Mouse (Mus musculus) lung, adult 2 months (tissue): Measurements from ENCODE around the gene Mrpl23. TPM values are rescaled to one million over a fixed set of nuclear protein-coding genes. Genes with fewer than 3 reads are reported as not detected.
A peak's percentile ranks its signal among the peaks of the same experiment; 100 is the strongest.

Source experiments
- DNase-seq: peaks from one replicate; pipeline ENCODE4 v3.0.0; 2022
- H3K4me1 ChIP-seq: fragments of 200-500 bp; 2 replicates; pipeline ENCODE4 v1.6.1; 2011; ENCODE audit warnings: low read length; ENCODE audit not compliant: control insufficient read depth, insufficient read depth
- H3K4me3 ChIP-seq: fragments of 200-500 bp; replicated peaks from 2 replicates; pipeline ENCODE3; 2011; ENCODE audit warnings: low read depth, mild to moderate bottlenecking, control low read depth, low read length; ENCODE audit errors: extremely low read depth
- CTCF ChIP-seq: fragments of 200-500 bp; IDR thresholded peaks from 2 replicates; pipeline ENCODE4 v1.5.1; 2011; ENCODE audit warnings: mild to moderate bottlenecking, low read length, control low read depth; ENCODE audit not compliant: insufficient read depth
- POLR2A ChIP-seq: fragments of 200-500 bp; IDR thresholded peaks from 2 replicates; pipeline ENCODE4 v1.6.1; 2011; ENCODE audit warnings: low read depth, mild to moderate bottlenecking, control low read depth, low read length, borderline replicate concordance; ENCODE audit errors: extremely low read depth
- WGBS: fragments of 180-500 bp; shearing (Covaris S2); methylation state at CpG from one replicate; pipeline ENCODE4 v1.1.7; 2018; 5-methylcytosine and 5-hydroxymethylcytosine counted together
- polyA plus RNA-seq: library from polyadenylated mRNA; depleted of rRNA; stranded (reverse); fragments of >200 nt; gene quantifications from 2 replicates; pipeline ENCODE4 v1.2.3, GENCODE M21; 2012; rRNA removed

The Mrpl23 gene
- polyA plus RNA-seq, 1 experiment: 10.3 TPM

DNA sequence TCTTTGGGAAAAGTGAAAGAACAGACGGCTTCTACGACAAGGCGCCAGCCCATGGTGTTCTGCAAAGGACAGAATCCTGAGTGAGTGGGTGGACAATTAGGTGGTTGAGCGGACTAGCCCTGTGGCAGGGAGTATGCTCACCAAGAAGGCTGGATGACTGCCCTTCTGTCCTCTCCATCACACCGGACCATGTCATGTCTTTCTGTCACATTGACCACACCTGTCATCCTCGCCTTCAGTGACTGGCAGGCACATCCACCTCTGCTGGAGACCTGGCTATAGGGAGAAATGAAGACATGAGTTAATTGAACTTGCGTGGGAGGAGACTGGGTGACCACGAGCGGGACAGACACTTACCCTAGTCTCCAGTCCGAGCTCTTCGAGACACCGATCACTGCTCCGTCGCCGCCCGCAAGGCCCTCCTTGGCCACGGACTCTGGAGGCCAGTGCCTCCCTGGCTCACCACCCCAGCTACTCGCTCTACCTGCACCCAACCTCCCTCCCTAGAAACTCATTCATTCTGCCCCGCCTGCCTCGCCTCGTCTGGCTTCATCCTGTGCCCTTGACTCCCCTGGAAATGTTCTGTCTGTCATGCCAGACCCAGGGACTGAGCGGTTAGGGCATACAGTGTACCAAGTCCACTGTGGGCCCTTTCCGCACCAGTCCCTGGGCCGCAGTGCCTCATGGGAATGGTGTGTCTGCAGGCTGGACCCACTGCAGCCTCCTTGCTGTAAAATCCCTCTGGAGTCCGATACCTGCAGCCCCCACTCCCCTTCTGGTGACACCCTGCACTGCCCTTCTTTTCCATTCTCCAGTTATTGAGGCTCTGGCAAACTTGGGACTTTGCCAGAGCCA is 44.2 kb downstream of the Mrpl23 start:
- WGBS: 74% methylated on average over 25 of the region's 25 CpGs
- TF ChIP-seq CTCF: no peak
- no peak for TF ChIP-seq POLR2A
- DNase-seq: no peak
- Histone ChIP-seq H3K4me3 (no peak overlapping the region), H3K4me1 (no peaks in the 10 kb centered on the region)

DNA sequence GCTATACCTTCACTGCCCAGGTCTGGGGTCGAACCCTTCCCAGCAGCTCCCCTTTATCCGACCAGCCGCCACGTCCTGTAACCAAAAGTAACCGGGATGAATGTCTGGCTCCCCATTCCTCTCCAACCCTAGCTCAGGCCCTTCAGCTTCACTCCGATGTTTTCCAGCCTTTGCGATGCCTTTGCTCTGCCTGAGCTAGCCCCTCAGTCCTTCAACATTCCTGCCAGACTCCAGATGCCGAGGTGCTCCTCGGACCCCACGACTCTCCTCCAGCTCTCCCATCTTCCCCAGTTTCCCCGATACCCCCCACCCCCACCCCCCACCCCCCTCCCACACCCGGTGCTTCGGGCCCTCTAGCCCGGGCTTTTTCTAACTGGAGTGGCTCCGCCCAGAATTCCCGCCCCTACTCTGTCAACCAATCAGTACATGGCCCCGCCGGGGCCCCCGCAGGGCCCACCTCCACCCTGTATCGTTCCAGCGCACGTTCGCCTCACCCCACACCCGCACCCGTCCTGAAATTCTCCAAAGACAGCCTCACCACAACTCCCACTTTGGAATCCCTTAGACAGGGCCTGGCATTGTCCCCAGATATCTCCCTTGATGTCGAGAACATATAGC is 45.4 kb downstream of the Mrpl23 start:
- DNase-seq: no peak
- TF ChIP-seq CTCF: no peak
- H3K4me3 ChIP-seq: no peak overlapping the region
- 48% methylated on average over 26 of the region's 26 CpGs for WGBS
- no peaks in the 10 kb centered on the region for H3K4me1 ChIP-seq

GRCm38 (mm10) chr7:142579069-142579468 is 46.6 kb downstream of the Mrpl23 start:
- TF ChIP-seq CTCF (no peak), POLR2A (no peak)
- H3K4me1 ChIP-seq: no peaks in the 10 kb centered on the region
- DNase-seq: no peak
- no peak overlapping the region for H3K4me3 ChIP-seq
- WGBS: 75% methylated on average over 5 of the region's 5 CpGs

DNA sequence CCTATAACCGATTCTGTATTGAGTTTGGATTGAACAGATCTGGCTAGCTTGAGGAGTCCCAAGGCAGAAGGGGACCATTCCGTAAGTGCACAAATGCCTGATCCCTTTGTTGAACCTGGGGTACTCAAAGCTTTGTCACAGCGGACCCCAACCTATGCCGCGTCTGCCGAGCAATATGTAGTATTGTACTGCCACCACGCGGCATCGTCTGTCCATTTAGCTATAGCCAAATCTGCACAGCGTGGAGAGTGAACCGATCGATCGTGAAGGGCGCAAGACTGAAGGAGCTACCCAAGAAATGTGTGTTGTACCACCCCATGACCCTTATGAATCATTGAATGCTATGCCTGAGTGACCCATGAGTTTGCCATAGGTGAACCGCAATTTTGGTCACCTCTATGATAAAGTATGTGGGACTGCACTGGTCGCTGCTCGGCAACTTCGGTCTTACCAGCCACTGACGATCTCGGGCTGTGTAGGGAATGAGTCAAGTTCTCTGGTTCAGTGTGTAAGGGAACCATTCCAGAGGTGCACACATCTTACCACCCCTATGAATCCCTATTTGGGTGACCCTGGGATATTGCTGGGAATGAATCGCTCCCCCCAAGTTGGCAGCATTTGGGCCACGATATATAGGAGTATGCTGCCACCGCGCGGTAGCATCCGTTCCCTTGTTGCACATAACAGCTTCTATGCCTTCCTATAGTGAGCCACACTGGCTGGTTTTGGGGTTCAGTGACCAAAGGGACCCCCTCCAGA is 47.8 kb downstream of the Mrpl23 start:
- TF ChIP-seq POLR2A (no peak), CTCF (peak; percentile 63)
- Histone ChIP-seq H3K4me1 (no peaks in the 10 kb centered on the region), H3K4me3 (no peak overlapping the region)
- peak; percentile 42 for DNase-seq
- WGBS: 46% methylated on average over 26 of the region's 26 CpGs

DNA sequence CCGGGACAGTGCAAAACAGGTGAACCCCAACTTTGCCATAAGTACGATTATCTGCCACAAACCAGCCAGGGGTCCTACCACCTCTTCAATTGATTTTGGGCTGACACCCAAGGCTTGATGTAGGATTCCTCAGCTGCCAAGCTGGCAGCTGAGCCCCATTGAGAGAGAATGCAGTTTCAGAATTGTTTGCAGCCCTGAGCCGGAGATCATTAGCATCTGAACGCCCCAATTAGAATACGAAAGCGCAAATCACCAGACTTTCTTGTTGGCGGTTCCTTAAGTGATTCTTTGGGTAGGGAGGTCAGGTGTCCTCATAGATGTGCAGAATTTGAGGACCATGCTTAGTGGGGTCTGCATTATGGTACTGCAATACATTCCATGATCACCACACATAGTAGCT is 48.7 kb downstream of the Mrpl23 start:
- DNase-seq: no peak
- Histone ChIP-seq H3K4me3 (no peak overlapping the region), H3K4me1 (no peaks in the 10 kb centered on the region)
- TF ChIP-seq CTCF (no peak), POLR2A (no peak)
- WGBS: 59% methylated on average over 7 of the region's 7 CpGs

DNA sequence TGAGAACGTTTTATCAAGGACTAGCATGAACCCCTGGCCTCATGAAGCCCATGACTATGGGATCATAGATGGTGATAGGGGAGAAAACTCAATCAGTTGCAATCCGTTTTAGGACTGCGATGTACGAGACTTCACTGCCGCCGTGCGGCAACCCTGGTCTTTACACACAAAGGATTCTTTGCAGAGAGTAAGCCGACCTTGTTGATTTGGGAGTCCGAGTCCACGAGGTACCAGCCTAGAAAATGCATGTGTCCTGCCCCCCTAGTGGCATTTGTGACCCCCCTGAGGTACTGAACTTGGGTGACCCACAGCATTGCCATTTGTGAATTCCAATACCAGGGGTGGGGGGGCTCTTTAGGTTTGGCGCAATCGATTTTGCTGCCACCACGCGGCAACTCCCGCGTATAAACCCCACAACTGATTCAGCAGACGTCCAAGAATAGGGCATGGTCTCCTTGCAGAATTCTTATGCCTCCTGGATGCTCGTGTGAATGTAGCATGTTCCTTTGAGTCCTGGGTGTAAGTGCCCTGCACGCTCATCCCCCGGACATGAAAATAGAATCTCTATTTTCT is 49.3 kb downstream of the Mrpl23 start:
- no peaks in the 10 kb centered on the region for H3K4me1 ChIP-seq
- DNase-seq: peak; percentile 5
- no peak for TF ChIP-seq POLR2A
- peak; percentile 49; the same call in 1 of the 2 replicates for TF ChIP-seq CTCF
- WGBS: 56% methylated on average over 20 of the region's 20 CpGs
- no peak overlapping the region for H3K4me3 ChIP-seq

- H3K4me1 ChIP-seq: no peaks in the 10 kb centered on the region
- 43% methylated on average over 1 of the region's 1 CpGs for WGBS
- no peak for DNase-seq
- TF ChIP-seq CTCF: no peak
- no peak for TF ChIP-seq POLR2A
- no peak overlapping the region for H3K4me3 ChIP-seq
These were observed 52.4 kb downstream of the Mrpl23 start for GRCm38 (mm10) chr7:142584882-142585281.

DNA sequence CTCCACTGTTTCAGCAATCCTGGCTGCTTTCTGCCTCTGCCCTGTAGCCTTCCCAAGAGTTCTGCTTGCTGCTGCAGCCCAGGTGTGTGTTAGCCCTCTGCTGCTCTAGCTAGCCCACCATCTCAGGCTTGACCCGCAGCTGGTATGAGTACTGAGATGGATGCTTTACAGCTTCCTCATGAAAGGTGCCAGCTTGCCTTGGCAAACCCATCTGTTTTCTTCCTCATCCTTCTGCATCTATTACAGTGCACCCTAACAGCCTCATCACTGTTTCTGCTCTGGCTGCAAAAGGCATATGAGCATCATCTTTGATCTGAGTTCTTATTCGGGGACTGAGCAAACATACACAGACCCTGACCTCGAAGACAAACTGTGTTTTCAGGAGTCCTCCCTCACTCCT is 53.4 kb downstream of the Mrpl23 start:
- DNase-seq: no peak
- TF ChIP-seq POLR2A (no peak), CTCF (no peak)
- no peaks in the 10 kb centered on the region for H3K4me1 ChIP-seq
- WGBS: 72% methylated on average over 3 of the region's 3 CpGs
- no peak overlapping the region for H3K4me3 ChIP-seq

GRCm38 (mm10) chr7:142588282-142588941 is 55.9 kb downstream of the Mrpl23 start:
- Histone ChIP-seq H3K4me3 (no peak overlapping the region), H3K4me1 (no peaks in the 10 kb centered on the region)
- no peak for TF ChIP-seq CTCF
- no peak for DNase-seq
- WGBS: 73% methylated on average over 9 of the region's 9 CpGs

Other genes starting within 250 kb of the Mrpl23 start
- gene Krtap5-1, start 235.6 kb upstream of the Mrpl23 start, polyA plus RNA-seq: not detected in 2 replicates
- not detected in 2 replicates for gene Krtap5-4, start 229.1 kb upstream of the Mrpl23 start, polyA plus RNA-seq
- 48.5 and 49.1 TPM in 2 replicates for gene Ifitm10, start 158.9 kb upstream of the Mrpl23 start, polyA plus RNA-seq
- gene Gm49369, start 150.0 kb upstream of the Mrpl23 start, polyA plus RNA-seq: 0.24 TPM in 1 of 2 replicates, not detected in the other
- gene Ctsd, start 144.6 kb upstream of the Mrpl23 start, polyA plus RNA-seq: 689 and 921 TPM in 2 replicates
- 0.19 and 8.6 TPM in 2 replicates for gene Syt8, start 97.8 kb upstream of the Mrpl23 start, polyA plus RNA-seq
- gene Tnni2, start 90.9 kb upstream of the Mrpl23 start, polyA plus RNA-seq: 3.1 and 223 TPM in 2 replicates
- 131 and 188 TPM in 2 replicates for gene Lsp1, start 71.9 kb upstream of the Mrpl23 start, polyA plus RNA-seq
- gene Tnnt3, start 33.9 kb upstream of the Mrpl23 start, polyA plus RNA-seq: 4.1 and 64.7 TPM in 2 replicates
- gene Igf2, start 134.1 kb downstream of the Mrpl23 start, polyA plus RNA-seq: 16.9 and 25.4 TPM in 2 replicates
- 0.02 TPM in 1 of 2 replicates, not detected in the other for gene Gm49394, start 137.3 kb downstream of the Mrpl23 start, polyA plus RNA-seq
- 0.37 TPM in 1 of 2 replicates, not detected in the other for gene Ins2, start 210.7 kb downstream of the Mrpl23 start, polyA plus RNA-seq